Mouse (Mus musculus) testis, postnatal 10 days (tissue): ENCODE measurements around the gene Cacng6.
"Not testable (repeated sequence)": the region's sequence is repeated elsewhere in the genome, so short reads cannot be mapped to it uniquely, and the experiment has no call there.

Source experiments
- DNase-seq: peaks from one replicate; pipeline ENCODE4 v3.0.0; 2021; ENCODE audit warnings: low spot score

The Cacng6 gene

GRCm38 (mm10) chr7:3423895-3424294, at the start of gene Cacng6:
Cacng6 (plus strand) TSS chr7:3424195.
- no peak for DNase-seq

- DNase-seq: peak; percentile 86
Measured at GRCm38 (mm10) chr7:3376831-3377230, 47.2 kb upstream of the Cacng6 start.

GRCm38 (mm10) chr7:3382123-3382522, 41.9 kb upstream of the Cacng6 start:
- DNase-seq: no peak

- DNase-seq: no peak
Measured at GRCm38 (mm10) chr7:3384807-3385319, 39.1 kb upstream of the Cacng6 start.

GRCm38 (mm10) chr7:3386036-3386730, 37.8 kb upstream of the Cacng6 start:
- DNase-seq: no peak

- DNase-seq: no peak
Measured at GRCm38 (mm10) chr7:3387761-3388160, 36.2 kb upstream of the Cacng6 start.

GRCm38 (mm10) chr7:3388885-3389284, 35.1 kb upstream of the Cacng6 start:
- no peak for DNase-seq

- peak; percentile 82 for DNase-seq
Measured at GRCm38 (mm10) chr7:3389444-3390412, 34.3 kb upstream of the Cacng6 start.

GRCm38 (mm10) chr7:3390413-3391080, 33.4 kb upstream of the Cacng6 start, which contains the start of gene Cacng8:
Cacng8 (plus strand) TSS chr7:3390683.
- DNase-seq: no peak

- DNase-seq: no peak
Measured at GRCm38 (mm10) chr7:3391081-3391451, 32.9 kb upstream of the Cacng6 start.

- DNase-seq: peak; percentile 55
Measured at GRCm38 (mm10) chr7:3391809-3392208, 32.2 kb upstream of the Cacng6 start.

GRCm38 (mm10) chr7:3397355-3397754, 26.6 kb upstream of the Cacng6 start:
- DNase-seq: no peak

GRCm38 (mm10) chr7:3397797-3398196, 26.2 kb upstream of the Cacng6 start:
- no peak for DNase-seq

- not testable (repeated sequence) for DNase-seq
Measured at GRCm38 (mm10) chr7:3398363-3398762, 25.6 kb upstream of the Cacng6 start.

- DNase-seq: no peak
Measured at GRCm38 (mm10) chr7:3399937-3400336, 24.1 kb upstream of the Cacng6 start.

GRCm38 (mm10) chr7:3409729-3410520, 14.1 kb upstream of the Cacng6 start:
- DNase-seq: no peak

GRCm38 (mm10) chr7:3411160-3411941, 12.6 kb upstream of the Cacng6 start:
- DNase-seq: peak; percentile 65

GRCm38 (mm10) chr7:3412036-3412435, 12.0 kb upstream of the Cacng6 start:
- peak; percentile 61 for DNase-seq

- DNase-seq: peak; percentile 67
Measured at GRCm38 (mm10) chr7:3414888-3415287, 9.1 kb upstream of the Cacng6 start.

GRCm38 (mm10) chr7:3415378-3415777, 8.6 kb upstream of the Cacng6 start:
- DNase-seq: peak; percentile 70

- DNase-seq: no peak
Measured at GRCm38 (mm10) chr7:3419941-3420340, 4.1 kb upstream of the Cacng6 start.
